Mouse (Mus musculus) stomach, postnatal 0 days (tissue): Measurements from ENCODE around the gene Teddm2.

ENCODE experiments used
- CTCF ChIP-seq: IDR thresholded peaks from 2 replicates; pipeline ENCODE4 v1.5.1; 2016; ENCODE audit warnings: antibody characterized with exemption, low read depth, mild to moderate bottlenecking, moderate library complexity
- EP300 ChIP-seq: optimal IDR thresholded peaks from 2 replicates; pipeline ENCODE3; 2016; ENCODE audit warnings: antibody characterized with exemption

DNA sequence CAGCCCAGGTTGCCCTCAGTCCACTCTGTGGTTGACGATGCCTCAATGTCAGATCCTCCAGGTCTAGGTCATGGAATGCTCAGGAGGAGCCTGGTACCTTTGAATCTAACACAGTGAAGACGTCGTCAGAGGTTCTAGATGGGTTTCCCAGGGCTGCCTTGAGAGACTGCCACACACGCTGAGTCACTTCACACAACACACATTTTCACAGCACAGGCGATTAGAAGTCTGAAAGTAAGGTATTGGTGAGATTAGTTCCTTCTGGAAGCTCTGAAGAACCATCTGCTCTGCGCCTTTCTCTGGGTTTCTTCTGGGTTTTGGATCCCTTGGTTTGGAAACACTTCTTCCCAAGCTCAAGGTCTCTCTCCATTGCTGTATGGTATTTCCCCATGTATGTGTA lies 47.8 kb upstream of the Teddm2 start:
- TF ChIP-seq EP300 (no peak), CTCF (no peak)
